ENCODE assay signal across 25 mouse cellular contexts in genomic region chr9:116809260-116809659, GRCm38 (mm10).
DNase-seq lines count a peak whose midpoint lies in the region; ATAC-seq lines count a peak whose summit lies in the region.
"Had no signal": no experiment of that assay in that cellular context is flagged by ENCODE, and none has a peak within 500 bp of the region (broad histone marks: within the 10 kb centered on the region; RNA-seq: fewer than 3 reads in every experiment).

No protein-coding gene starts in this region.

- H3K36me3 ChIP-seq in hindbrain, embryonic 13.5 days: no peaks in the 10 kb centered on the region
- no peaks in the 10 kb centered on the region for H3K36me3 ChIP-seq in hindbrain, embryonic 10.5 days
- H3K36me3 ChIP-seq: limb, embryonic 15.5 days; liver, embryonic 15.5 days; neural tube, embryonic 12.5 days; stomach, embryonic 15.5 days had no signal

- no peaks in the 10 kb centered on the region for H3K9me3 ChIP-seq in hindbrain, embryonic 13.5 days
- no peaks in the 10 kb centered on the region for H3K9me3 ChIP-seq in hindbrain, embryonic 10.5 days
- H3K9me3 ChIP-seq: limb, embryonic 15.5 days; liver, embryonic 15.5 days; neural tube, embryonic 12.5 days; stomach, embryonic 15.5 days had no signal

- WGBS in hindbrain, embryonic 13.5 days: 75% methylated on average over 5 of the region's 5 CpGs
- 86% methylated on average over 5 of the region's 5 CpGs for WGBS in hindbrain, embryonic 10.5 days

- H3K4me3 ChIP-seq in hindbrain, embryonic 13.5 days: no peak overlapping the region
- H3K4me3 ChIP-seq in hindbrain, embryonic 10.5 days: no peak overlapping the region
- H3K4me3 ChIP-seq: heart, adult 2 months; layer of hippocampus, adult 2 months; limb, embryonic 15.5 days; liver, embryonic 15.5 days; neural tube, embryonic 12.5 days; stomach, embryonic 15.5 days had no signal

- 0 out of 2 replicates have a peak, but pooled peaks cover 3% of the 10 kb centered on the region for H3K27me3 ChIP-seq in hindbrain, embryonic 13.5 days
- H3K27me3 ChIP-seq in hindbrain, embryonic 10.5 days (ENCODE audit: insufficient read depth, poor library complexity, severe bottlenecking): peaks cover 3% of the 10 kb centered on the region; the same call in 1 of the 2 replicates
- H3K27me3 ChIP-seq: limb, embryonic 15.5 days; liver, embryonic 15.5 days; neural tube, embryonic 12.5 days; stomach, embryonic 15.5 days had no signal

- H3K4me2 ChIP-seq in hindbrain, embryonic 13.5 days: no peak overlapping the region
- H3K4me2 ChIP-seq: limb, embryonic 15.5 days; liver, embryonic 15.5 days; neural tube, embryonic 12.5 days; stomach, embryonic 15.5 days had no signal

- 0 out of 2 replicates have a peak, but pooled peaks have one; percentile 43 for ATAC-seq in hindbrain, embryonic 13.5 days (ENCODE audit: low FRiP score)
- ATAC-seq: activated CD4-positive, CD25-positive, alpha-beta regulatory T cell, adult 4 months; forebrain, postnatal 0 days had no signal

- H3K9ac ChIP-seq in hindbrain, embryonic 13.5 days: no peak overlapping the region
- H3K9ac ChIP-seq: forebrain, postnatal 0 days; limb, embryonic 15.5 days; liver, embryonic 15.5 days; neural tube, embryonic 12.5 days; stomach, embryonic 15.5 days had no signal

- DNase-seq in hindbrain, embryonic 10.5 days (ENCODE audit: low spot score): no peak
- DNase-seq in retina, postnatal 1 day: peak; percentile 16
- no peak for DNase-seq in retina, embryonic 14.5 days (ENCODE audit: low spot score)
- DNase-seq in fibroblast of lung, adult 2 months (ENCODE audit: low read depth): peak; percentile 62
- no peak for DNase-seq in testis, postnatal 14 days (ENCODE audit: low spot score)
- DNase-seq in frontal cortex, postnatal 14 days (ENCODE audit: low spot score in 2 of 2): no peak
- DNase-seq: adrenal gland, postnatal 14 days; cerebellum, adult 2 months; forebrain, postnatal 0 days; gastrocnemius, postnatal 14 days; heart, adult 2 months; heart, postnatal 36 days; kidney, adult 8-10 months; kidney, postnatal 14 days; layer of hippocampus, postnatal 36 days; lung, postnatal 14 days; right cerebral cortex, postnatal 25 days; thymus, adult 2 months had no signal

- H3K4me1 ChIP-seq in hindbrain, embryonic 13.5 days (replicated peaks): peaks cover 28% of the 10 kb centered on the region
- peaks cover 22% of the 10 kb centered on the region for H3K4me1 ChIP-seq in hindbrain, embryonic 10.5 days (replicated peaks)

- peak overlapping the region; percentile 26; the same call in 1 of the 2 replicates for H3K27ac ChIP-seq in hindbrain, embryonic 13.5 days
- H3K27ac ChIP-seq in hindbrain, embryonic 10.5 days: no peak overlapping the region
- H3K27ac ChIP-seq: heart, adult 2 months; layer of hippocampus, adult 2 months; limb, embryonic 15.5 days; liver, embryonic 15.5 days; neural tube, embryonic 12.5 days; stomach, embryonic 15.5 days had no signal

Comparison
In these comparisons a context has a peak if more than half of its experiments do, and no peak if none do; other contexts are left out.
1. DNase-seq: peak in retina, postnatal 1 day (single experiment) and fibroblast of lung, adult 2 months (single experiment); none in hindbrain, embryonic 10.5 days (single experiment), retina, embryonic 14.5 days (single experiment), testis, postnatal 14 days (single experiment) and frontal cortex, postnatal 14 days (0 of 2).